Mouse (Mus musculus) macrophage (primary cell): Measurements from ENCODE around the gene Tmed8. TPM values are rescaled to one million over a fixed set of nuclear protein-coding genes. Genes with fewer than 3 reads are reported as not detected.
"Not testable (repeated sequence)": the region's sequence is repeated elsewhere in the genome, so short reads cannot be mapped to it uniquely, and the experiment has no call there.

Source experiments
- H3K27ac ChIP-seq: fragments of 350-480 bp; formaldehyde crosslinking; 2 replicates; pipeline ENCODE4 v1.9.0; 2021
- H3K36me3 ChIP-seq: fragments of 350-480 bp; formaldehyde crosslinking; 2 replicates; pipeline ENCODE4 v1.9.0; 2021; ENCODE audit errors: inconsistent target
- H3K4me3 ChIP-seq: fragments of 350-480 bp; formaldehyde crosslinking; 2 replicates; pipeline ENCODE4 v1.9.0; 2021; ENCODE audit errors: inconsistent target
- H3K79me2 ChIP-seq: fragments of 350-480 bp; formaldehyde crosslinking; 2 replicates; pipeline ENCODE4 v1.9.0; 2021; ENCODE audit errors: inconsistent target
- WGBS: methylation state at CpG from one replicate; pipeline ENCODE4 v1.1.7; 2026; ENCODE audit warnings: inconsistent platforms; ENCODE audit not compliant: missing documents; 5-methylcytosine and 5-hydroxymethylcytosine counted together
- polyA plus RNA-seq: library from polyadenylated mRNA; stranded (reverse); fragments of 250-400 nt; gene quantifications from 3 replicates; pipeline ENCODE4 v1.2.4, GENCODE M21; 2018; ENCODE audit warnings: inconsistent platforms

The Tmed8 gene
- polyA plus RNA-seq, 1 experiment from 2014 or later = 6.6 TPM

DNA sequence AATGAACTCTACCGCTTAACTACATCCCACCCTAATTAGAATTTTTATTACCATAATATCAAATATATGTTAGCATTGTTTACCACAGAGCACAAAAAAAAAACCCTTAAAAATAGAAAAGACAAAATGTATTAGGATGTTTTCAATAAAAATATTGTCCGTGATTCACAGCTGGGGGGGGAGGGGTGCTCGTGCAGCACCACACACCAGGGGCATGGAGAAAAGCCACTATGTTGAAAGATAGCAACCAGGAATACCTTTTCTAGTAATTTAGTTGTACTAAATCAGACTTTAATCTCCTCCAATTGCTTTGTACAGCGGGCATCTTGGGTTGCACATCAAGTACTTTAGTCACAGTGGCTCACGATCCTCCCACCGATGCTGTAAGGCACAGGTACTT, 1.5 kb downstream of the Tmed8 start:
- H3K4me3 ChIP-seq = peak overlapping the region; percentile 53
- WGBS = 65% methylated on average over 6 of the region's 6 CpGs
- peaks cover 57% of the 10 kb centered on the region for H3K79me2 ChIP-seq
- H3K36me3 ChIP-seq = no peaks in the 10 kb centered on the region
- no peak overlapping the region for H3K27ac ChIP-seq

DNA sequence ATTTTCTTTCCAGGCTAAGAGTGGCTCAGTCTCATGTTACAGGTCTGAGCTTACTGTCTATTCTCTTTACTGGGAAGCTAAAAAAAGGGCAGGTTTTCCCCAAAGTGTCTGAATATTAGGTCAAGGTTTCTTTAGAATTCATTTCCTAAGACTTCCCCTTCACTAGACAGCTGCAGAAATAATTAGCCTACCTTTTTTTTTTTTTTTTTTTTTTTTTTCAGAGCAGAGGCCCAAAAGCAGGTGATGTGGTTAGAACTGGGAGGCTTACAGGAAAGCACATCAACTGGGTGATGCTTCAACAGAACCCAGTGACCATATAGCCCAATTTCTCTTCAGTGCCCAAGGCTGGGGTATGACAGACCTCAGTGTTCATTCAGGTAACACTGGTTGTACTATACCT, 3.9 kb downstream of the Tmed8 start:
- H3K27ac ChIP-seq = no peak overlapping the region
- no peaks in the 10 kb centered on the region for H3K36me3 ChIP-seq
- H3K4me3 ChIP-seq = no peak overlapping the region
- H3K79me2 ChIP-seq = peaks cover 82% of the 10 kb centered on the region

DNA sequence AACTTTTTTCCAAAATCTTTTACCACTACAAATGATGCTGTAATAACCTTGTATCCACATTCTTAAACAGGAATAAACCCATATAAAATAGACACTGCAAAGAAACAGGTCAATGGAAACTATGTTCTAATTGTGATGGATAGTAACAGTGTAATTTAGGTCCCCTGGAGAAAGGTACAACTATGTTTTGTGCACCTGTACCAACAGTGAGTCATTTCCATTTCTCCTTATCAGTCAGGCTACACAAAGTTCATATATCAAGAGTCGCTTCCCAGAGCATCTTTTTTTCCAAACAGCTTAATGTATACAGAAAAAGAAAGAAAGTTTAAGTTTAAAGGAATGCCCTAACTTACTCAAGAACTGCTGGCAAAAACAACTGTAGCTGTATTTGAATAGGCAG, 5.2 kb downstream of the Tmed8 start:
- 86% methylated on average over 1 of the region's 1 CpGs for WGBS
- no peaks in the 10 kb centered on the region for H3K36me3 ChIP-seq
- no peak overlapping the region for H3K4me3 ChIP-seq
- H3K79me2 ChIP-seq = peaks cover 94% of the 10 kb centered on the region
- no peak overlapping the region for H3K27ac ChIP-seq

DNA sequence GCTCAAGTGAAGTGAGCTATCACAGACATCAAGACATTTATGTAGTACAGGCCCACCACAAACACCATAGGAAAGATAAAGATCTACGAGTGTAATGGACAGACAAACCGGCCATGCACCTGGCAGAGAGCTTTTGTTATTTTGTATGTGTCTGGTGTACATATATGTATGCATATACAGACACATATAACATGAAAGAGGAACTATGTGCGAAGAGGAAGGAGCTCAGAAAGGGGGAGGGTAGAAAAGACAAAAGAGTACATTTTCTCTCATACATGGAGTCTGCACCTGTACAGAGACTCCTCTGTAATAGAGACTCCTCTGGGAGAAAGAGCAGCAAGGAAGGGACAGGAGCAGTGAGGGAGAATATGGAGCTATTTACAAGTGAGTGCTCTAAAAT, 7.2 kb downstream of the Tmed8 start:
- 34% methylated on average over 3 of the region's 3 CpGs for WGBS
- Histone ChIP-seq H3K4me3 (no peak overlapping the region), H3K36me3 (no peaks in the 10 kb centered on the region), H3K27ac (no peak overlapping the region), H3K79me2 (peaks cover 100% of the 10 kb centered on the region)

DNA sequence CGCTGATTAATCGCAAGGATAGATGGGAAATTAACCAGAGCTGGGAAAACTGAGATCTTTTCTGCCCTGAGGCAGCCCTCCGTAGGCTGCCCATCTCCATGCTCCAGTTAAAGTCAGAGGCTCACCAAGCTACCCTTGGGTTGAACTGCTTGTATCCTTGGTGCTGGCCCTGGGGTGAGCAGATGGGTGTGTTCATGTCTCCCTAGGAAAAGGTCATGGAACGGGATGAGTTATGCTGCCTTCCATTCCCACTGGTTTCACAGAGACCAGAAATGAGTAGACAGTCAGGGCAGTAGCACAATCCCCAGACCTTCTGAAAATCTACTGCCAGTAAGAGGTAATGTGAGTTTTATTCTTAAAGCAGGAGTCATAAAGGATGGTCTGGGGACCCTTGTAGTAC, 22.6 kb downstream of the Tmed8 start:
- no peak overlapping the region for H3K4me3 ChIP-seq
- H3K36me3 ChIP-seq = peaks cover 19% of the 10 kb centered on the region
- H3K79me2 ChIP-seq = peaks cover 12% of the 10 kb centered on the region; the same call in 1 of the 2 replicates
- 96% methylated on average over 4 of the region's 4 CpGs for WGBS
- no peak overlapping the region for H3K27ac ChIP-seq

DNA sequence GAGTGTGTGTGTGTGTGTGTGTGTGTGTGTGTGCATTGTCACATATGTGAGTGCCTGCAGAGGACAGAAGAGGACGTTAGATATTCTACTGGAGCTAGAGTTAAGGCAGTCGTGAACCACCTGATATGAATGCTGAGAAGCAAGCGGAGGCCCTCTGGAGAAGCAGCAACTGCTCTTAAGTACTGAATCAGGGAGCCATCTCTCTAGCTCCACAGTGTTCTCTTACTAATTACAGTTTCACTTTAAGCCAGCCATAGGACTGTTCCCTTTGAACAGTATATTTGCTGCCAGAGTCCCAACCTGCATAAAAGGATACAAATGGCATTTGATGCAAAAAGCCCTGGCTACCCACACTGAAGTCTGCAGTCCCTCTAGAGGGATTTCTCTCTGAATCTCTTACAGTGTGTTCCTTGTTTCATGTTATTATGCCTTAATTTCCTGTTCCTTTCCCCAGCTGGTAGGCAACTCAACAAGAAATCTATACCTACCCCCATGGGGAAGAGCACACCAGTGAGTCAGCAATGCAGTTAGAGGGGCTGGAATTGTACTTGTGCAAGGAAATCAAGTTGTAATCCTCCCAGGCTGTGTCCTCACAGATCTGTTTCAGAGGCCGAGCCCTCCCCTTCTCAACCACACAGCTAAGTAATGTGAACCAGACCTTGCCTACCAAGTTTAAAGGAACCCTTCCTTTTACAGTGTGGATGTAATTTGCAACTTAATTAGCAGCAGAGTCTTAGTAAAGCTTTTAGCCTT, 24.9 kb downstream of the Tmed8 start:
- Histone ChIP-seq H3K36me3 (peaks cover 40% of the 10 kb centered on the region), H3K27ac (peak overlapping the region; percentile 39)

DNA sequence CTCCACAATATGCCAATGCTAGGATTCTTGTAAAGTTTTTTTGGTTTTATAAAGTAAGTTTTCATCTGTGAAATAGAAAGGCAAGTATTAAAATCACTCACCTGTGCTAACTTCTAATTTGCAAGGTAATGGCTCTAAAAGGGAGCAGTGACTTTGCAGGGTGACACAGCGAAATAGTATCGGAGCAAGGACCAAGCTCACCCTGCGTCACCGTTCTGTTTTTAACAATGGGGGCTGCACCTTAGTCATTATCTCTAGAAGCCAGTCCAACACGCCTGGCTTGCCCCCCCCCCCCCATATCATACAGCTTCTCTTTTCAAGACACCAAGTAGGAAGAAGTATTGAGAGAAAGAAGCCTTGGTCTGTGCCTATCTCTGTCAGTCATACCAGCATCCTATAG, 39.4 kb downstream of the Tmed8 start:
- Histone ChIP-seq H3K79me2 (no peaks in the 10 kb centered on the region), H3K27ac (no peak overlapping the region), H3K4me3 (no peak overlapping the region), H3K36me3 (peaks cover 2% of the 10 kb centered on the region; the same call in 1 of the 2 replicates)
- 100% methylated on average over 5 of the region's 5 CpGs for WGBS

More for the DNA sequence above, 24.9 kb downstream of the Tmed8 start:
- H3K79me2 ChIP-seq = peaks cover 4% of the 10 kb centered on the region; the same call in 1 of the 2 replicates
- no peak overlapping the region for H3K4me3 ChIP-seq
- WGBS = 60% methylated on average over 4 of the region's 4 CpGs

DNA sequence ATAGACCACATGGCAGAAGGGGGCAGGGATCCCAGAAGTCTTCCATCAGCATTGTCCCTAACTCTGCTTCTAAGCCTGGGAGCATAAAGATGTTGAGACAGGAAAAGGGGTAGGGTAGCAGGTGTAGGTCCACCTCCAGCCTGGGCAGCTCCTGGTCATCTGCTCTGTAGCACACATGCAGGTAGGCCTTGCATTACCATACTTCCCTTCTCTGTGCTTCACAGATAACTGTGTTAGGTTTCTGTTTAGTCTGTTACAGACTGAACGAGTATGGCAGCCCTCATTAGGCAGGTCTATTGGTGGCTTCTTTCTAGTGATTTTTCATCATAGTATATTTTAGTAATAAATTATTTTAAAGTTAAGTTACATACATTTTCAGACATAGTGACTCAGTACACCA, 39.9 kb downstream of the Tmed8 start:
- 80% methylated on average over 1 of the region's 1 CpGs for WGBS
- Histone ChIP-seq H3K4me3 (no peak overlapping the region), H3K79me2 (no peaks in the 10 kb centered on the region), H3K36me3 (peaks cover 7% of the 10 kb centered on the region; the same call in 1 of the 2 replicates), H3K27ac (no peak overlapping the region)

DNA sequence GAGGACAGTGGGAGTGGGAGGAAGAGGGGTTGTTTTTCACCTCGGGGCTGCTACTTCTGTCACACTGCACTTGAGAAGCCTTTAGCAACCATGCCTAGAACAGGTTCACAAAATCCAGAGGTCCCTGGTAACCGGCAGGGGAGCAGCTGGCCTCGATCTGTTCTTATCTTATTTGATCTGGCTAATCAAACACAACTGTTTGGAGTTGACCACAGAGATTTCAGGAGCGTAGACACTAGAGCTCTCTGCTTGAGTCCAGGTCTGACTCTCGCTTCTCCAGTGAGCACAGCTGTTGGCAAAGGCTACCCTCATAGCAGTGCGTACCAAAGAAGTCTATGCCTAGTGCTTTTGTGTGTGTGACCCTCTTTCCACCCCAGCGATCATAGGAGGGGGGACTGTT, 42.2 kb downstream of the Tmed8 start:
- 91% methylated on average over 7 of the region's 7 CpGs for WGBS
- Histone ChIP-seq H3K27ac (no peak overlapping the region), H3K79me2 (no peaks in the 10 kb centered on the region), H3K36me3 (peaks cover 7% of the 10 kb centered on the region; the same call in 1 of the 2 replicates), H3K4me3 (no peak overlapping the region)

DNA sequence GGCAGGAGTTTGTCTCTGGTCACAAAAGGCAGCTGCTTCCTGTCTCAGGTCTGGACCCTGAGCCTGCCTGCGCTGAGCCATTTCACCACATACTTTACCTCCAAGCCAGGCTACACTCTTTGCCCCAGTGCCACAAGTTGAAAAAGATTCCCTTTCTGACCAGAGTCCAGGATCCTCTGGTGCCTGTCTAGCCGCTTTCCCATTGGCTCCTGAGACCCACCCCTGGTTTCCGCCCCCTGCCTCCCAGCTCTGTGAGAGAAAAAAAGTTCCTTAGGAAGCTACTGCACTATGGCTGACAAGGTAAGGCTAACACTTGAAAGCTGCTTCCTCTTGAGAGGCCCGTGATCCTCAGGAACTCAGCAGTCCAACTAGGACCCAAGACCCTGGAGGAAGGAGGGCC, 42.9 kb downstream of the Tmed8 start:
- 85% methylated on average over 4 of the region's 4 CpGs for WGBS
- Histone ChIP-seq H3K79me2 (no peaks in the 10 kb centered on the region), H3K4me3 (no peak overlapping the region), H3K36me3 (peaks cover 7% of the 10 kb centered on the region; the same call in 1 of the 2 replicates), H3K27ac (no peak overlapping the region)

DNA sequence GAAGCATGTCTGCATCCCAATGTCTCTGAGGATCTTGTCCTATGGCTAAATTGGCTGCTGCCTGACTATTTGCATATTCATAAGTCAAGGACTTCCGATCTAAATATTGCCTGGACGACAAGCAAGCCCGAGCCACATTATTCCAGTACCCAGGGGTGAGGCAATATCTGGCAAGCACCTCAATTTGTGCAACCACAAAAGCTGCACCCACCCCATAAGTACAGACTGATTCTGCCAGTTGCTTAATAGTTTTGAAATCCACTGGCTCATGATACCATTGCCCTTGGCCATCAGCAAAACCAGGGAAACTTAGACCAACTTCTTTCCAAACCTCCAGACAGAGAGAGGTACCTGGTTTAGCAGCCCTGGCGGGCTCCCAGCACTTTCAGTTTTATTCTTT, 45.8 kb downstream of the Tmed8 start:
- 64% methylated on average over 4 of the region's 4 CpGs for WGBS
- not testable (repeated sequence) for H3K79me2 ChIP-seq, H3K27ac ChIP-seq, H3K36me3 ChIP-seq, H3K4me3 ChIP-seq

DNA sequence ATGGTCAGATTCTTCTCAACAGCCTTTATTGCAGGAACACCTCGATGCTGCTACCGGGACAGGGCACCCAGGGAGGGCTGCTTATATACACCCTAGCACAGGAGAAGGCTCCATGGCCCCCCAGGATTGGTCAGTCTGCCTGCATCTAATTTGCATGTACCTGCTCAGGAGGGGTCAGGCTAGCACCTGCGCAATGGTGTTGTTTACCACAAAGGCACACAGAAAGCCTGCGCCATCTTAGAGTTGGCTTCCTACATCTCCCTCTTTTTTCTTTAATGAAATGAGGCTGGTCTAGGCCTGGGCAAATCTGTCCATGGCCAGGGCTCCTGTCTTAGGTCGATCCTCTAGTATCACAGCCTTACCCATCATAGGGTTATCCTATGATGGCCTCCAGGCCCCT, 50.8 kb downstream of the Tmed8 start:
- Histone ChIP-seq H3K79me2 (no peaks in the 10 kb centered on the region; the same call in 1 of the 2 replicates), H3K4me3 (no peak overlapping the region), H3K27ac (no peak overlapping the region), H3K36me3 (no peaks in the 10 kb centered on the region)
- WGBS = 91% methylated on average over 5 of the region's 5 CpGs

DNA sequence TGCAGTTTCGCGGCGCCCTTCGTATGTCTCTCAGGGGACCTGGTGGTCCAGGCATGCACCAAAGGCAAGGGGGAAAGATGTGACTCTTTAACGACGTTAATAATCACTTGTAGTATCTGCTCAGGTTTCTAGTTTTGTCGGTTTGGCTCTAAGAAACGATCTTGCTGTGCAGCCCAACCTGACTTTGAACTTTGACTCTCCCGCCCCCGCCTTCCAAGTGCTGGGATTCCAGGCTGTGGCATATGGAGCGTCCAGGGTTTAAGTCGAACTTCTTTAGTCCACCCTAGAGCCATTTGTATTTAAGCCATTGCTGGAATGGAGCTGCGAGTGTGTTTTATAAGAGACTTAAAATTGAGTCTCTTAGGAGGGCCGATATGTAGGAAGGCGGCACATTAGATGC, 52.1 kb downstream of the Tmed8 start:
- Histone ChIP-seq H3K27ac (peak overlapping the region; percentile 75), H3K79me2 (no peaks in the 10 kb centered on the region; the same call in 1 of the 2 replicates), H3K36me3 (no peaks in the 10 kb centered on the region), H3K4me3 (peak overlapping the region; percentile 72)
- 41% methylated on average over 15 of the region's 15 CpGs for WGBS

DNA sequence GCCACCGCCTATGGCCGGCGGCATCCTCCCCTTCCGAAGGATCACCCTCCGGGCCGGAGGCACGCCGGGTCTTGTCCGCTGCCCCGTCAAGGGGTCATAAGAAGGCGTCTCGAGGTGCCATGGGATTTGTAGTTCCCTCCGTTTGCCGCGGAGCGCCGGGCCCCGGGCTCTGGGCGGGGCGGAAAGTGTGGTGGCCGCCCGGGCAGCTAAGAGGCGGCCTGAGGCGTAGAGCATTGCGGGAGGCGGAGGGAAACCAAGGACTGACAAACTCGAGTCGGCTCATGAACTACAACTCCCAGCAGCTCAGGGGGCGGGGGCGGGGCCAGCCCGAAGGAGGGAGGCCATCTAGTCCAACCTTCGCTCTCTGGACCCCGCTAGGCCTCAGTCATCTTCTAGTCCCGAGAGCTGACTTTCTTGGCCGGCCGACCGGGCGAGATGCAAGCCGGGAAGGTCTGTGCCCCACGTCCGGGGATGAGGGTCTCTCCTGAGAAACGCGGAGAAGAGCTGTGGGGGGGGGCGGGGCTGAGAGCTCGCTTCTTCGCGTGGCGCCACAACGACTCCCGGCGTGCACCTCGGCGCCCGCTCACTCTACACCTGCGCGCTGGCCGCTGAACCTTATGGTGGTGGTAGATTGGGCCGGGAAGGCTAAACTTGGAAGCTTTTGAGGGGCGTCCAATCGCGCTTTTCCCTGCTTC, 52.7 kb downstream of the Tmed8 start, which contains the start of gene Pomt2:
TSS of gene Pomt2 (minus strand) at position 574 of the 695 bp plus-strand sequence.
- Histone ChIP-seq H3K4me3 (peak within 1 kb of the TSS; percentile 72), H3K27ac (peak within 1 kb of the TSS; percentile 75), H3K79me2 (no peaks in the 10 kb centered on the region; the same call in 1 of the 2 replicates), H3K36me3 (no peaks in the 10 kb centered on the region)
- under 1% methylated on average over 56 of the region's 61 CpGs for WGBS

DNA sequence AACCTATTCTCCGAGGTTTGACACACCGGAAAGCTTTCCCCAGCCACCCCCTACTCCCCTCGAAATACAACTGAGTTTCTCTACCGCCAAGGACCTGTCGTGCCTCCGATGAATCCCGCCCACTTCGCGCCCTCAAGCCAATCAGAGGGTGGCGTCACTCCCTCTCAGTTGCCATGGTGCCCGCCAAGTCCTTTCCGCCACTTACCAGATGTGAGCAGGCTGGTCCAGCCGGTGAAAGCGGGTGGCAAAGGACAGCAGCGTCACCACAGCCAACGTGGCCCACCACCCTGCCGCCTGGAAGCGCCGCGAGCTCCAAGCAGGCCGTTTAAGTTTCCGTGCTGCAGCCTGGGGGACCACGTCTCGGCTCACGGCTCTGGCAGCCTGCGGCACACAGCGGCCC, 53.3 kb downstream of the Tmed8 start, which contains the start of gene Gstz1:
TSS of gene Gstz1 (plus strand) at position 200 of the 400 bp plus-strand sequence.
- peak within 1 kb of the TSS; percentile 75 for H3K27ac ChIP-seq
- no peaks in the 10 kb centered on the region; the same call in 1 of the 2 replicates for H3K79me2 ChIP-seq
- under 1% methylated on average over 27 of the region's 27 CpGs for WGBS
- H3K36me3 ChIP-seq = no peaks in the 10 kb centered on the region
- peak within 1 kb of the TSS; percentile 72 for H3K4me3 ChIP-seq
